Mouse (Mus musculus) heart, embryonic 10.5 days (tissue): Measurements from ENCODE around the gene Map3k9. TPM values are rescaled to one million over a fixed set of nuclear protein-coding genes. Genes with fewer than 3 reads are reported as not detected.

Experiments used
- DNase-seq: peaks from one replicate; pipeline ENCODE4 v3.0.0-alpha.2; 2017; ENCODE audit warnings: low spot score
- H3K27ac ChIP-seq: fragments of 300-500 bp; sonication (generic); 2 replicates; pipeline ENCODE4 v1.5.1; 2016; ENCODE audit warnings: mild to moderate bottlenecking
- H3K27me3 ChIP-seq: fragments of 300-500 bp; sonication (generic); 2 replicates; pipeline ENCODE4 v1.6.1; 2016; ENCODE audit warnings: mild to moderate bottlenecking; ENCODE audit not compliant: poor library complexity, insufficient read depth, severe bottlenecking
- H3K36me3 ChIP-seq: fragments of 300-500 bp; sonication (generic); 2 replicates; pipeline ENCODE4 v1.6.1; 2016; ENCODE audit warnings: mild to moderate bottlenecking, moderate library complexity
- H3K4me1 ChIP-seq: fragments of 300-500 bp; sonication (generic); 2 replicates; pipeline ENCODE4 v1.6.1; 2016; ENCODE audit warnings: mild to moderate bottlenecking
- H3K4me3 ChIP-seq: fragments of 300-500 bp; sonication (generic); 2 replicates; pipeline ENCODE4 v1.5.1; 2016; ENCODE audit warnings: mild to moderate bottlenecking, moderate library complexity
- H3K9me3 ChIP-seq: fragments of 300-500 bp; sonication (generic); 2 replicates; pipeline ENCODE4 v1.6.1; 2016; ENCODE audit warnings: mild to moderate bottlenecking, moderate library complexity
- WGBS: fragments of 180-500 bp; shearing (Covaris S2); methylation state at CpG from one replicate; pipeline ENCODE4 v1.1.7; 2016; 5-methylcytosine and 5-hydroxymethylcytosine counted together
- polyA plus RNA-seq: library from polyadenylated mRNA; unstranded; fragments of >200 nt; fragmentation: Nextera tagmentation; extraction: Ambion mirVana; gene quantifications from 2 replicates; pipeline ENCODE4 v1.2.1, GENCODE M21; 2016

Map3k9 gene
- polyA plus RNA-seq, 1 experiment from 2014 or later = 0.59 TPM

- peaks cover 56% of the 10 kb centered on the region for H3K27me3 ChIP-seq
- WGBS = 1% methylated on average over 69 of the region's 91 CpGs
- no peaks in the 10 kb centered on the region for H3K9me3 ChIP-seq
- H3K27ac ChIP-seq = peak overlapping the region; percentile 80
- peaks cover 16% of the 10 kb centered on the region for H3K4me1 ChIP-seq
- no peaks in the 10 kb centered on the region for H3K36me3 ChIP-seq
- H3K4me3 ChIP-seq = peak overlapping the region; percentile 70
- no peak for DNase-seq
Observed at GRCm38 (mm10) chr12:81780271-81781093, 493 bp downstream of the Map3k9 start.

GRCm38 (mm10) chr12:81779831-81780230, 1.1 kb downstream of the Map3k9 start:
- DNase-seq = no peak
- H3K27me3 ChIP-seq = peaks cover 54% of the 10 kb centered on the region
- 8% methylated on average over 12 of the region's 12 CpGs for WGBS
- peak overlapping the region; percentile 70 for H3K4me3 ChIP-seq
- H3K4me1 ChIP-seq = peaks cover 16% of the 10 kb centered on the region
- no peaks in the 10 kb centered on the region for H3K36me3 ChIP-seq
- no peaks in the 10 kb centered on the region for H3K9me3 ChIP-seq
- H3K27ac ChIP-seq = no peak overlapping the region

GRCm38 (mm10) chr12:81776191-81776590, 4.8 kb downstream of the Map3k9 start:
- 36% methylated on average over 3 of the region's 3 CpGs for WGBS
- peaks cover 33% of the 10 kb centered on the region for H3K27me3 ChIP-seq

GRCm38 (mm10) chr12:81775641-81776040, 5.3 kb downstream of the Map3k9 start:
- Histone ChIP-seq H3K4me3 (no peak overlapping the region), H3K4me1 (peaks cover 7% of the 10 kb centered on the region), H3K9me3 (no peaks in the 10 kb centered on the region), H3K27ac (no peak overlapping the region), H3K27me3 (peaks cover 30% of the 10 kb centered on the region), H3K36me3 (no peaks in the 10 kb centered on the region)
- WGBS = 72% methylated on average over 2 of the region's 2 CpGs
- no peak for DNase-seq

More at GRCm38 (mm10) chr12:81776191-81776590, 4.8 kb downstream of the Map3k9 start:
- Histone ChIP-seq H3K36me3 (no peaks in the 10 kb centered on the region), H3K4me1 (peaks cover 10% of the 10 kb centered on the region), H3K9me3 (no peaks in the 10 kb centered on the region), H3K4me3 (no peak overlapping the region), H3K27ac (no peak overlapping the region)
- no peak for DNase-seq

- Histone ChIP-seq H3K9me3 (no peaks in the 10 kb centered on the region), H3K36me3 (no peaks in the 10 kb centered on the region), H3K4me3 (no peak overlapping the region), H3K4me1 (no peaks in the 10 kb centered on the region), H3K27me3 (peaks cover 15% of the 10 kb centered on the region), H3K27ac (no peak overlapping the region)
- no peak for DNase-seq
- WGBS = 72% methylated on average over 4 of the region's 4 CpGs
Observed at GRCm38 (mm10) chr12:81774186-81774585, 6.8 kb downstream of the Map3k9 start.

- WGBS = 91% methylated on average over 4 of the region's 4 CpGs
- no peaks in the 10 kb centered on the region for H3K36me3 ChIP-seq
- H3K9me3 ChIP-seq = no peaks in the 10 kb centered on the region
- H3K27me3 ChIP-seq = no peaks in the 10 kb centered on the region
- no peak for DNase-seq
- no peak overlapping the region for H3K4me3 ChIP-seq
- H3K27ac ChIP-seq = no peak overlapping the region
- no peaks in the 10 kb centered on the region for H3K4me1 ChIP-seq
Observed at GRCm38 (mm10) chr12:81769458-81769857, 11.5 kb downstream of the Map3k9 start.

GRCm38 (mm10) chr12:81765386-81765785, 15.6 kb downstream of the Map3k9 start:
- WGBS = 89% methylated on average over 6 of the region's 6 CpGs

GRCm38 (mm10) chr12:81764370-81764769, 16.6 kb downstream of the Map3k9 start:
- H3K4me3 ChIP-seq = no peak overlapping the region
- H3K27me3 ChIP-seq = no peaks in the 10 kb centered on the region
- H3K27ac ChIP-seq = no peak overlapping the region
- H3K4me1 ChIP-seq = no peaks in the 10 kb centered on the region
- H3K9me3 ChIP-seq = no peaks in the 10 kb centered on the region
- H3K36me3 ChIP-seq = no peaks in the 10 kb centered on the region
- WGBS = 91% methylated on average over 5 of the region's 5 CpGs
- DNase-seq = no peak

More at GRCm38 (mm10) chr12:81765386-81765785, 15.6 kb downstream of the Map3k9 start:
- H3K36me3 ChIP-seq = no peaks in the 10 kb centered on the region
- no peaks in the 10 kb centered on the region for H3K9me3 ChIP-seq
- H3K4me1 ChIP-seq = no peaks in the 10 kb centered on the region
- H3K27ac ChIP-seq = no peak overlapping the region
- DNase-seq = no peak
- H3K27me3 ChIP-seq = no peaks in the 10 kb centered on the region
- no peak overlapping the region for H3K4me3 ChIP-seq

- Histone ChIP-seq H3K27ac (no peak overlapping the region), H3K4me1 (0 out of 2 replicates have a peak, but pooled peaks cover 2% of the 10 kb centered on the region), H3K27me3 (no peaks in the 10 kb centered on the region), H3K36me3 (no peaks in the 10 kb centered on the region), H3K4me3 (no peak overlapping the region), H3K9me3 (no peaks in the 10 kb centered on the region)
- 70% methylated on average over 7 of the region's 7 CpGs for whole genome bisulfite sequencing
- DNase-seq = no peak
Observed at GRCm38 (mm10) chr12:81754651-81755050, 26.3 kb downstream of the Map3k9 start.

- H3K4me3 ChIP-seq = no peak overlapping the region
- H3K27ac ChIP-seq = no peak overlapping the region
- DNase-seq = no peak
- H3K4me1 ChIP-seq = peaks cover 2% of the 10 kb centered on the region
- H3K9me3 ChIP-seq = no peaks in the 10 kb centered on the region
- H3K27me3 ChIP-seq = no peaks in the 10 kb centered on the region
- H3K36me3 ChIP-seq = no peaks in the 10 kb centered on the region
- 77% methylated on average over 4 of the region's 4 CpGs for WGBS
Observed at GRCm38 (mm10) chr12:81751116-81751515, 29.9 kb downstream of the Map3k9 start.

GRCm38 (mm10) chr12:81748918-81749317, 32.1 kb downstream of the Map3k9 start:
- H3K9me3 ChIP-seq = no peaks in the 10 kb centered on the region
- no peak for DNase-seq
- H3K27ac ChIP-seq = no peak overlapping the region
- H3K36me3 ChIP-seq = no peaks in the 10 kb centered on the region
- 48% methylated on average over 3 of the region's 3 CpGs for WGBS
- no peak overlapping the region for H3K4me3 ChIP-seq
- no peaks in the 10 kb centered on the region; the same call in none of the 2 replicates for H3K4me1 ChIP-seq
- no peaks in the 10 kb centered on the region for H3K27me3 ChIP-seq

GRCm38 (mm10) chr12:81748021-81748576, 32.9 kb downstream of the Map3k9 start:
- no peaks in the 10 kb centered on the region; the same call in none of the 2 replicates for H3K4me1 ChIP-seq
- 60% methylated on average over 4 of the region's 4 CpGs for WGBS
- DNase-seq = no peak

GRCm38 (mm10) chr12:81746400-81747024, 34.5 kb downstream of the Map3k9 start:
- H3K4me3 ChIP-seq = no peak overlapping the region
- 77% methylated on average over 9 of the region's 9 CpGs for WGBS
- H3K9me3 ChIP-seq = no peaks in the 10 kb centered on the region
- H3K36me3 ChIP-seq = no peaks in the 10 kb centered on the region
- no peaks in the 10 kb centered on the region for H3K27me3 ChIP-seq
- H3K4me1 ChIP-seq = no peaks in the 10 kb centered on the region; the same call in none of the 2 replicates
- no peak overlapping the region for H3K27ac ChIP-seq
- DNase-seq = no peak

More at GRCm38 (mm10) chr12:81748021-81748576, 32.9 kb downstream of the Map3k9 start:
- no peak overlapping the region for H3K27ac ChIP-seq
- H3K4me3 ChIP-seq = no peak overlapping the region
- no peaks in the 10 kb centered on the region for H3K27me3 ChIP-seq
- no peaks in the 10 kb centered on the region for H3K36me3 ChIP-seq
- no peaks in the 10 kb centered on the region for H3K9me3 ChIP-seq
